Mouse (Mus musculus): ENCODE data around the gene Snai1. TPM values are rescaled to one million over a fixed set of nuclear protein-coding genes. Genes with fewer than 3 reads are reported as not detected.

The Snai1 gene
- polyA plus RNA-seq, 1 experiment from 2014 or later = 16.0 TPM

Other genes with a start within 250 kb of the Snai1 start
- 16.7 and 17.0 TPM in 2 replicates for gene B4galt5, start 189.0 kb upstream of the Snai1 start, polyA plus RNA-seq (2015; fragmentation: Nextera tagmentation; extraction: Ambion mirVana)
- gene Slc9a8, start 116.5 kb upstream of the Snai1 start, polyA plus RNA-seq (2015; fragmentation: Nextera tagmentation; extraction: Ambion mirVana) = 20.5 and 25.0 TPM in 2 replicates
- gene Rnf114, start 45.5 kb upstream of the Snai1 start, polyA plus RNA-seq (2015; fragmentation: Nextera tagmentation; extraction: Ambion mirVana) = 66.5 and 71.9 TPM in 2 replicates
- 11.2 and 13.2 TPM in 2 replicates for gene Spata2, start 45.3 kb upstream of the Snai1 start, polyA plus RNA-seq (2015; fragmentation: Nextera tagmentation; extraction: Ambion mirVana)
- 250 and 281 TPM in 2 replicates for gene Ube2v1, start 93.9 kb downstream of the Snai1 start, polyA plus RNA-seq (2015; fragmentation: Nextera tagmentation; extraction: Ambion mirVana)
- 3.5 and 9.6 TPM in 2 replicates for gene Gm20431, start 123.3 kb downstream of the Snai1 start, polyA plus RNA-seq (2015; fragmentation: Nextera tagmentation; extraction: Ambion mirVana)
- 18.4 and 25.4 TPM in 2 replicates for gene Cebpb, start 150.7 kb downstream of the Snai1 start, polyA plus RNA-seq (2015; fragmentation: Nextera tagmentation; extraction: Ambion mirVana)
- gene Tmem189, start 151.6 kb downstream of the Snai1 start, polyA plus RNA-seq (2015; fragmentation: Nextera tagmentation; extraction: Ambion mirVana) = 40.8 and 43.8 TPM in 2 replicates